Mouse (Mus musculus): ENCODE measurements around the gene Sesn3.
"Not testable (repeated sequence)": the region's sequence is repeated elsewhere in the genome, so short reads cannot be mapped to it uniquely, and the experiment has no call there.

The Sesn3 gene

DNA sequence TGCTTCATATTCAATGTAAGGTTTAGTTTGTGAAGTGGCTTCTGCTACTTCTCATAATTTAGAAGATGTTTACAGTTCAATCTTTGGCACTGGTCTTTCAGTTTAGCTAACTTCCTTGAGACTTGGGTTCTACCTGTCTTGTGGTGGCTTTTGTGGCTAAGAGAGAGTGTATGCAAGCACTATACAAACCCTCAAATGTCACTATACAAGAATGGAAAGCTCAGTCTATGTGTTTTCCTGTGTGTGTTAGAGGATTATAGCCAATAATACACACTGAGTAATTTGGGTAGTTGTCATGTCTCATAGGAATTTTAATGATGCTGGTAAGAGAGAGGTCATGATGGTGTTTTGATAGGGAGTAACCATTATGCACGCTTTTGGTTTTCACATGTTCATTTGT, 5.8 kb downstream of the Sesn3 start:
- DNase-seq (ENCODE audit: low read depth), result no peak

DNA sequence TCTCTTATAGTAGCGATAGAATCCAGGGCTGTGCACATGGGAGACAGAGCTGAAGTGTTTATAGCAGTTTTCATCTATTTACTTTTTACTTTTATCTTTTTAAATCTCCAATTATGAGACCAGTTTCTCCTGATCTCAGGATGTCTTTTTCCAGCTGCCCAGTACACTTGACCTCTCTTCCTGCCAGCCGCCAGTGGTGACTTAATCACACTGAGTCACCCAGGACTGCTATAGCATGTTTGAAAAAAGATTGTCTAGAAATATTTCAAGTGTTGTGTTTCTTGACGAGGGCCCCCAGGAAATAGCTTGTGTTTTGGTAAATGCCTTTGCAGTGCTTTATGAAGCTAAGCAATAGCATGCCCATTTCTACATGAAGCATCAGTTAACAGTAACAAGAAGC, 10.2 kb downstream of the Sesn3 start:
- no peak for DNase-seq (ENCODE audit: low read depth)

DNA sequence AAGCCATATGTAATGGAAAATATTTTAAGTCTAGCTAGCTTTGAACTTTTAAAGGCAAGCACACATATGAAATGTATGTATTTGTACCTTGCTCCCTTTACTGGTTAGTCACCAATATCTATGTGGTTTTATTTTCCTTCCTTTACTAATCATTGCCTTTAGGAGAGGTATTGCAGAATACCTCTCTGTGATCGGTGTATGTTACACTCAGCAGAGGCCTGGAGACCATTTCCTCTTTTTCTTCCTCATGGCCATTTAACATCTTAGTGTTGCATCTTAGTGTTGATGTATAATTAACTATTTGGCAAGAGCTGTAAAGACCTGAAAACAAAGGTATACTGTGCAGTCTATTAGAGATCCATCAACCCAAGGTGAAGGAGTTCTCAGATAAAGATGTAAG, 12.4 kb downstream of the Sesn3 start:
- DNase-seq (ENCODE audit: low read depth), result no peak

DNA sequence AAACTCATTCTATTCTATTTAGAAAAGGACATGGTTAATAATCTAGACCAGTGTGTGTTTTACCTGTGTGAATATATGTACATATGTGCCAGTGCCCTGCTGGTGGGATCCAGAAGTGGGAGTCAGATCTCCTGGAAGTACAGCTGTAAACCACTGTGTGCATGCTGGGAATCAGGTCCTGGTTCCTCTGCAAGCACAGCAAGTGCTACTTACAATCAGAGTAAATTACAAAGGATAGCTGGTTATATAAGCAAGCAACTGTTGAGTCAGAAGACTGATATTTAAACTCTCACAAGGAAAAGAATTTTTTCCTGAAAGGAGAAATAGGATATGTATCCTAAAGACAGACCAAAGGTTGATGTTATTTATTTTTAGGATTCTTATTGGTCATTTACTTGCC, 13.6 kb downstream of the Sesn3 start:
- DNase-seq (ENCODE audit: low read depth), result no peak

DNA sequence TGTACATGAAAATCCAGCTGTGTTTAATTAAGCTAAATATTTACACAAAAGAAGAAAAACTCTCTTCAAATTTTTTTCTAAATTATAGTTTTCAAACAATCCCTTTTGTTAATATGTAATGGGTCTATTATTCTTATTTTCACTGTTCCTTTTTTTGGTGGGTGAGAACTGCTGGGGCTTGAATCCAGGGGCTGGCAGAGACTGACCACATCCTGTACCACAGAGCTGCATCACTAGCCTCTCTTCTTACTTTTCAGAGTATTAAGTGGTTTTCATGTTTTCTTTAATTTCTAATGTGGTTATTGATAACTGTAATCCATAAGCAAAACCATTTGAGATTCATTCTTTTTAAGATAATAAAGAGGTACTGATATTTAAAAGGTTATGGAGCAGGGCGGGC, 19.0 kb downstream of the Sesn3 start:
- DNase-seq (ENCODE audit: low read depth), result no peak

DNA sequence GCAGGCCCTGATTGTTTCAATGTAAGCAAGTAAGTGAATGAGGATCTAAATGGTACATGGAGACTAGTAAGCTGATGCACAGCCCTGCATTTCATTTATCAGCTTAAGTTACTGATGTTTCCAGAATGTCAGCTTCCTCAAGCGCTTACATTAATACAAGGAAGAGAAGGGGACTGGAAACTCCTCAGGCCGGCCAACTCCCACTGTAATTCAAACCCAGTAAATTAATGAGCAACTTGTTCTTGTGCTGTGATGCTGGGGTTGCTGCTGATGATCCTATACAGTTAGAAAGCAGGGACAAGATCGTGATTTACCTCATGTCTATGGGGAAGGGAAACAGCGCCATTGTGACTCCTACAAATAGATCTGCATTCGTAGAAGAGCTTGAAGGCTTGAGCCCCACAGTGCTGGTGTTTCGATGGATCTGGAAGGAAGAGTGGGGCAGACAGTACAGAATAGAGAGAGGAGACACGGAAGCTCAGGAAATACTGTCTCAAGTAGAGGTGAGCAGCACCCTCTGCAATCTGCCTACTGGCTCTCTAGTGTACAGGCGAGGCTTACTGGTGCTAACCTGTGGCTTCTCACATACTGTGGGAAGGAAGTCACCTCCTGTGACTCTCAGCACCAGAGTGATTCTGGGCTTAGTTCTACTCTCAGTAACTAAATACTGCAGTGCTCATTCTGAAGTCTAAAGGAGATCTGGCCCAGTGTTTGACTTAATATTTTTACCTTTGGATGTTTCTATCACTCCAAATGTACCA, 21.0 kb downstream of the Sesn3 start:
- DNase-seq (ENCODE audit: low read depth), result no peak

DNA sequence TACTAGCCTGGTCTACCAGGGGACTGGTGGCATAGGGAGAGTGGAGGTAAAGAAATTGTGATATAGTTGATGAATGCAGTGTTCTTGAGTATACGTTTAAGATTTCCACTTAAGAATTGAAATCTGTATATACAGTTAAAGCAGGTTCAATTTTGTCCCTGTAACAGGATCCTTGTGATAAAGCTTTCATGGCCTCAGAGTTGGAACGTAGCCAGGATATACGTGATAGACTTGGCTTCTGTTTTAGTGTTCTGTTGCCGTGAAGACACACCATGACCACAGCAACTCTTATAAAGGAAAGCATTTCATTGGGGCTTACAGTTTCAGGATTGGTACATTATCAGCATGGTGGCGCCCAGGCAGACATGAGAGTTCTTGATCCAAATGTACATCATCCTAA, 22.3 kb downstream of the Sesn3 start:
- no peak for DNase-seq (ENCODE audit: low read depth)

DNA sequence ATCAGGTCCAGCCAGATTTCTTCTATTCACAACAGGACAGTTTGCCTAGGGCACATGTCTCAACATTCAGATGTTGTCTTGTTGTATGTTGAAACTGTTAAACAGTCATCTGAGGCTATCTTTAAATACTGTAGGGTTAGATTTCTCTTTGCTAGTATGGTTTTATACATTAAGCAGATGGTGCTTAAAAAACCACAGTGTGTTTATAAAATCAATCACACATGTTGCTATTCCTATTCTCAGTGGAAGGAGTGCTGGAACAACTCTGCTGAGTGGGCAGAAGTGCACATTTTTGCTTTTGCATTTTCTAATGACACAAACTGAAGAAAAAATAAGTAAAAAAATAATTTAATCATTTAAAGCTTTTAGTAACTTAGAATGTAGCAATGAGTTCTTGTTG, 25.0 kb downstream of the Sesn3 start:
- no peak for DNase-seq (ENCODE audit: low read depth)

DNA sequence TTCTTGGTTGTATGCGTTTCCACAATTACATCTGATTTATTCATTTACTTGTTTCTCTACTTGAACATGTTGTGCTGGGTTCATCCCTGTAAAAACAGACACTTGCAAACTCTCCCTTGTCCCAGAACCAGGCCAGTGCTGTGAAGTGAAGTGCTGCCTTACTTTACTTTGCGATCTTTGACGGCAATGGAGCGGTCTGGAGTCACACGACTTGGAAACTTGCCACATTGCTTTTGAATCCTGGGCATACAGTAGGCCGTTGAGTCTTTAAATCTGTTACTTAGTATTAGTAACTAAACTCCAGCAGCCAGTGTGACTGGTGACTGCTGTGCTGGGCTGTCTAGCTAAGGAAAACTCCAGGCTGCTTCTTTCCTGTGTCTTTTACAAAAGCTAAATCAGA, 25.9 kb downstream of the Sesn3 start:
- DNase-seq (ENCODE audit: low read depth), result no peak

DNA sequence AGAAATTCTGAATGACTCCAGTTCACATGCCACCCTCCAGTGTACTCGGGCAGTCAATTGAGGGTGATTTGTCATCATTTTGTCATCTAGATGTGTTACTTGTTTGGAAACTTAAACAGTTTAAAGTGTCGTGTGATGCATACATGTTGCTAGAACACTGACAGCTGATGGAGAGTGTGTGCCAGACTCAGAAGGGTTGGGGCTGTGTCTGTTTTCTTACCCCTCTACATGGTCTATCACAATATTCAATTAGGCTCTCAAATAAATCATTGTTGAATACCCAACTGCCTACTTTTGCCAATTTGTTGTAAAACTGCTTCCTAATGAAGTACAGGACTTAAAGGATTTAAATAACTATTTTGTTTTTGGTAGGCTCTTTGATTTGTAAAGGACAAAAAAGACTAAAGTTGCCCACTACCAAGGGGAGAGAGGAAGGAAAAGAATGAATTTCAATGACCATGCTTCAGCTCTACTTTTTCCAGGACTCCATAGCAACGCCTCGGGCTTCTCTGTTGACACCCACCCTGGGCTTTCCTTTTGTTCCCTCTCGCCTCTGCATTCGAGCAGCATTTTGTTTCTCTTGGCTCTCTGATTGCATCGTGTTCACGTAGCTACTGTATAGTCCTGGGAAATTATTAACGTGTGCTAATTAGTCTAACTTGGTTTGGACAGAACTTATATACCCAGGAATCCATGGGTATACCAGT, 29.5 kb downstream of the Sesn3 start:
- no peak for DNase-seq (ENCODE audit: low read depth)

DNA sequence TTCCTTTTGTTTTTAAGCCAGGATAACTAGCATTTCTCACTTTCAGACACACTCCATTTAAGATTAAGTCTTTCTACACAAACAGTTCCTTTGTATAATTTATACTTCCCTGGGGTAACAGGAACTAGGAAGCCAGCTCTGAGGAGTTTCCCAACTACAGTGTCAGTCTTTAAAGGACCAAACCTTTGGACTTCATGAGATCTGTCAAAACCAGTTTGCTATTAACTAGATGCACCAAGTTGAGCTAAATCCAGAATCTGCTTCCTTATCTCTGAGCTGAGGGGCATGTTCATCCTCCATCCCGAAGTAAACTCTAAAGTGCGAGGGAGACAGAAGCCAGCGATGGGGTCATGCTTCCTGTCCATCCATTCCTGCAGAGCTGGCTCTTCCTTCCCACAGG, 32.5 kb downstream of the Sesn3 start:
- no peak for DNase-seq (ENCODE audit: low read depth)

DNA sequence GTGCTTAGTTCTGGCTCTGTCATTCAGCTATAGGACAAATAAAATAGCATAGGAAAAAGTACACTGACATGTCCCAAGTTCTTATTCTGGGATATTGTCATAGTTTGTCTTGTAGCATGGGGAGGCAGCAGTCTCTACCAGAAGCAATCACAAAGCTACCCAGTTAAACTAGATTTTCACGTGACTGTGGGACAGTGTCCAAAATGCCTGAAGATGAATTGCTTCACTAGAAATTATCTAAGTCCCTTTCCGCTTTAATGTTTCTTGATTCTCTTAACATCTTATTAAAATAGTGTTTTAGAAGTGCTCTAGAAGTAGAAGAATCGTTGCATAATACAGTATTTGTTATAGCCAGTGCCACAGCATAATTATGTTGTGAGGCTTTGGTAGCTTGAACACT, 39.1 kb downstream of the Sesn3 start:
- DNase-seq (ENCODE audit: low read depth), result no peak

DNA sequence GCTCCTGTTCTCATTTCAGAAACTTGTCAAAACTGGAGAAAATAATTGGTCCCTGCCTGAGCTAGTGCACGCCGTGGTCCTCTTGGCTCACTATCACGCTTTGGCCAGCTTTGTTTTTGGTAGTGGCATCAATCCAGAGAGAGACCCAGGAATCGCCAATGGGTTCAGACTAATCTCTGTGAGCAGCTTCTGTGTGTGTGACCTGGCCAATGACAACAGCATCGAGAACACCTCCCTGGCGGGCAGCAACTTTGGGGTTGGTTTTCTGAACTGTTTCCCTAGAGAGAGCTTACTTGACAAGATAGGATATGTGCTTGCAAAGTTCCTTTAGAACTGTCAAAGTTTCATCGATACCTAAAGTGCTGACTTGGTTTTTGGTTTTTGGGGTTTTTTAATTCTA, 39.6 kb downstream of the Sesn3 start:
- DNase-seq (ENCODE audit: low read depth), result no peak

DNA sequence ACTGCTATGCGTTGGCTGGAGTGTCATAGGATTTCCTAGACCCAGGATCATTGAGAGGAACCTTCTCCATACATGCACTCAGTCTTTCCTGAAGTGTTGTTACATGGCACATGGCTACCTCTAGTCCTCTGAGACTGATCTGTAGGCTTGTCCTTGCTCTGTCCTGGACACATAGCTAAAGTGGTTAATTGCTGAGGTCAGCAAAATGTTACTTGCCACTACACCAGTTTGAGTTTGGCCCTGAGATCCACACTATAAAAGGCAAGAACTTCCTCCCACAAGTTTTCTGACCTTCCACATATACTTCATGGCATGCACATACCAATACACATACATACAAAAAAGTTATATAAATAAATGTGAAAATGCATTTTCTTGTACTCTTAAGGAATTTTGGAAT, 41.8 kb downstream of the Sesn3 start:
- DNase-seq (ENCODE audit: low read depth), result no peak

DNA sequence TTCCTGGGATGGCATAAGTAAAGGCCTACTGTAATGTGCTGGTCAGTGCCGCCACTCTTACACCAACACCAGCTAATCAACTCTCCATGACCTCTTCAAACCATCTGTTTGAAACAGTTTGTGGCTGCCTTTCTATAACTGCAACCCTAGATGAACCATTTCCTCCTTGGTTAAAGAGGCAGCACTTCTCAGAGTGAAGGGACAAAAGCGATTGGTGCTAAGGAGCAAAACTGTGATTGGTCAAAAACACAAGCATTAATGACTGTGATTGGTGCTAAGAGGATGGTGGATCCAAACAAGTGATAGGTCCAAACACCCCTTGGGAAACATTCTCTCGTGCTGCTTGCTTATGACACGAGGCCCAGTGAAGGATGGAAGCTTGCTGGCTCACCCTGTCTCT, 61.0 kb downstream of the Sesn3 start:
- DNase-seq (ENCODE audit: low read depth), result no peak

DNA sequence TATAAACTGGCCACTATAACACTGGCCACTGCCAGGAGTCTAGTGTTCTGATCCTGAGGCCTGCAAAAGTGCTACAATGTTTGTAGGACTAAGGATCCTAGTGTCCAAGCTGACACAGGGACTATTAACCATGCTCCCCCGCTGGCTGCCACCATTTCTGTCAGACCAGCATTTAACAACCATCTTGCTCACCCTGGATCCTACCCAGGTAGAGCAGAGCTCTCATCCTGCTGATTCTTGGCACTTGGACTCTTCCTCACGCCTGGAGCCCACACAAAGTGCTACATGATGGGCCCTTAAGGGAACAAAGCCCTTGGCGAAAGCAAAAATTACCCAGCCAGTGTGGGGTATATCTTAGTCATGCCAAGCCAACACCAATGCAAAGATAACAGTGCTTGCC, 62.0 kb downstream of the Sesn3 start:
- DNase-seq (ENCODE audit: low read depth), result no peak

DNA sequence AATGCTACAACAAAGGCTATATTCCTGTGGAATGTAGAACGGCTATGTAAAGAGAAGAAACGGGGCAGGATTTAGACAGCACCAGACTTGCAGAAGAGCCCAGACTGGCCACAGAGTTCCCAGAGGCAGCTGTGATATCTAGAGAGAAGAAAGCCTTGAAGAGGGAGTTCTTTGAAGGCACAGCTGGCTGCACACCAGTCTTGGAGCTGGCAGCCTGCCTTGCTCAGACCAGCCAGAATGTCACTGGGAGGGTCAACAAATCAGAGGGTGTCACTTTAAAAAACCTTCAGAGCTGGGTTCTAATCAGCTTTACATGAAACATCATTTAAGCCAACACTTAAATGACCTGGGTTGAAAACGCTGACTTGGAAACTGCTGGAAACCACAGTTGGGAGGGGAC, 63.8 kb downstream of the Sesn3 start:
- DNase-seq (ENCODE audit: low read depth), result no peak

DNA sequence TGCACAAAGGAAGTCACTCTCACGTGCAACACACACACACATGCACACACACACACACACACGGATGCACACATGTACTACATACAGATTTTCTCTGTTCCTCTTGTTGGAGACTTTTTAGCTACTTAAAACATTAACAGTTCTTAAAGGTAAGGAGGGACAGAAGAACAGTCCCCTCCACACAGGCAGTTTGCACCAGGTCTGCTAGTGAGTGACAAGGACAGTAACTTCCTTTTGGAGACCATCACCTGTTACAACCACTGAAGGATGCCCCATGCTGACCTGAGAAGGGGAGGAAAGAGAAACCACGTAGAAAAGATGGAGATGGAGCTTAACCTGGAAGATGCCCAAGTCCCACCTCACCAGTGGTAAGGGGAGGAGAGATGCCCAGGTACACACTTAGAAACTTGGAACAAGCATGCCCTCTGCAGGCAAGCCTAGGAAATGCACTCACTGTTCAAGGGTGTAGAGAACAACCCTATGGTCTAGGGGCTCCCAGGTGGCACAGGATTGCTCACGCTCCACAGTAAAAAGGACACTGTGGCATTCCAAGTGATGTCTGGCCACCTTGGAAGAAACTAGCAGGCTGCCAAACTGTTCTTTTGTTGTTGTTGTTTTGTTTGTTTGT, 67.3 kb downstream of the Sesn3 start:
- DNase-seq (ENCODE audit: low read depth), result peak; percentile 60

DNA sequence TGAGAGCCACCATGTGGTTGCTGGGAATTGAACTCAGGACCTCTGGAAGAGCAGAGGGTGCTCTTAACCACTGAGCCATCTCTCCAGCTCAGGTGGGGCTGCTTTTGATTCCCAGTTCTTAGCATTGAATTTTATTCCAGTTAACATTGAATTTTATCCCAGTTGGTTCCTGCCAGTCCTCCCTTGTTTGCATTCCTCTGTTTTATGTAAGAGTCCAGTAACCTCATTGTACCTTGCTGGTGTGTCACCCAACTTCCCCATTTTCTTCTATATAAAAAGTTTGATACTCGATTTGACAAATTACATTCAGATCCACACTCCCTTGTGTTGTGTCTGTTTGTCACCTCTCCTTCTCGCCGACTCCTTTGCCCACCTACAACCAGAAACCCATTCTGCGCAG, 71.0 kb downstream of the Sesn3 start:
- not testable (repeated sequence) for DNase-seq (ENCODE audit: low read depth)

DNA sequence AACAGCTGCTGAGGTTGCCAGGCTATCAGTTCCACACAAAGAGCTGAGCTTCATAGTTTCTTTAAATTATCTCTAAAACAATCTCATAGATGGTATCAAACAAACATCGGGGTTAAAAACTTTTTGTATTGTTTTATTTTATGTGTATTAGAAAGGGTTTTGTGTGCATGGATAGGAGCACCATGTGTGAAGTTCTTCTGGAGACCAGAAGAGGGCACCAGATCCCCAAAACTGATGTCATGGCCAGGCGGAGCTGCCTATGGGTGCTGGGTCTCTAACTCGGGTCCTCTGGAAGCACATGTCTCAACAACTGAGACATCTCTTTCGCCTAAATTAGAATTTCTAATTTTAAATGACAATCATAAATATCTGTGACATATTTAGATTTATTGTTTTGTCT, 73.5 kb downstream of the Sesn3 start:
- no peak for DNase-seq (ENCODE audit: low read depth)

DNA sequence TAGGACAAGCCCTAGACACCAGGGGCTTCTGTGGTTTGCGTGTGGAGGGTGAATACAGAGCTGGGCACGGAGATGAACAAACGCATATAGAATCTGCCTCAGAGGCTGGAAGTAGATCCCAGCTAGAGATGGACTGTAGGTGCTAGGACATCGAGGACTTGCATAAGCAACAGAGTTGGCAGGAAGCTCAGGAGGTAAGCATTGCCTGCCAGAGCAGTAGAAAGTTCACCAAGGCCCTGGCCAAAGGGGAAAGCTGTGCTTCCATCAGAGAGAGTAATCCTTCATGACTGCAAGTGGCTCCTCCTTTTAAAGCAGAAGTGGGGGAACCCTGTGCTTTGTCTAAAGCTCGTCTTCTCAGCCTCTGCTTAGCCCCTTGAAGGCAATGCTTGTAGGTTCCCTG, 74.5 kb downstream of the Sesn3 start:
- DNase-seq (ENCODE audit: low read depth), result no peak

DNA sequence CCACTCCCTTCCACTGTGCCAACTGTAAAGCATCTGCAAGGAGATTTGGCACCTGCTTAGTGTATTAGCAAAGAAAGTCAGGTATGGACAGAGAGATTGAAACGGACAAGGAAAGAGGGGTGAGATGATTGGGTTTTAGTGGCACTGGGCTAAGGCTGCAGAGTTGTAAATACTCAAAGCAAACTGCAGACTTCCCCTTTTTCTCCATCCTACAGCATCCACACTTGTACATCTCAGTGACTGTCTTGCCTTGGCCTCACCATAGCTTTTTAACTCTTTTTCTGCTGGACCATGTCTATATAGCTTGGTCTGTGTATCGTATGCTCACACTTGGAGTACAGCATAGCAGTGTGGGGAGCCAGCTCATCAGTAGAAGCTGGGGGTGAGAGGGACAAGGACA, 75.9 kb downstream of the Sesn3 start:
- no peak for DNase-seq (ENCODE audit: low read depth)

DNA sequence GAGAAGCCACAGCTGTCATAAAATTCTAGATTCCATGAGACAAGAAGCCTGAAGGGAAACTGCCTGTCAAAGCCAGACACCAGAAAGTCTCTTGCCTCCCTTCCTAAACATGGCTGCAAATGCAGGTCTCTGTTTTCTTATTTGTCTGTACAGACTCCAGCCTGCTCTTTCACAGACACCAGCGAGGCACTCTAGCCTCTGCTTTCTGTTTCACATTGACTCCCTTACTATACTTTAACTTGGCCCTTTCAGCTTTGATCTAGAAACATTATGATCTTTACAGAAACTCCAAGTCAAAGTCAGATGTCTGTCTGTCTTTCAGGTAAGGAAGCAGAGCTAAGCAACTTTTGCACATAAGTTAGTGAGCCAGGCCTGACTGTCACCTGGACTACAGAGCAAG, 77.5 kb downstream of the Sesn3 start:
- no peak for DNase-seq (ENCODE audit: low read depth)

DNA sequence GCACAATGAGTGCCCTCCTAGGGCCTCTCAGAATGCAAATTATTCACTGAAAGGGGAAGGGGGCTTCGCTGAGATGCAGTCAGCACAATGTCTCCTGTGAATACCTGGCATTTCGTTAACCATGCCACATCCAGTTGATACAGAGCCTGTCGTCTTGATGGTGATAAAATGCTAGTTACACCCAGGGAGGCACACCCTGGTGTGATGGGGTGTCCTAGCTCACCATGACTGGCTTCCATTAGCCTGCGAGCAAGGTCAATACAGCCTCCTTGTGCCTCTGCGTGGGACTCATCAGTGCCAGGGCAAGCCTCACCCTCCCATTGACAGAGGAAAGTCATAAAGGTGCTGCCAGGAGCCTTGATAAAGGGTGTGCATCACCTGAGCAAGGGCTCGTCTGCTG, 80.0 kb downstream of the Sesn3 start:
- DNase-seq (ENCODE audit: low read depth), result no peak
